Mouse (Mus musculus): ENCODE measurements around the gene Sirt4. TPM values are rescaled to one million over a fixed set of nuclear protein-coding genes. Genes with fewer than 3 reads are reported as not detected.

Gene Sirt4
- total and polyA plus RNA-seq, 2 experiments from 2014 or later = 20.2 to 33.7 TPM

- H3K27ac ChIP-seq = no peak overlapping the region
- TF ChIP-seq CTCF (IDR thresholded peaks at IDR 0.05; ENCODE audit: low read depth) = no peak
- no peak overlapping the region for H3K4me3 ChIP-seq (ENCODE audit: low read length)
- H3K36me3 ChIP-seq (ENCODE audit: insufficient read depth, low read length) = peaks cover 4% of the 10 kb centered on the region; the same call in 1 of the 2 replicates
- no peaks in the 10 kb centered on the region for H3K9me3 ChIP-seq (ENCODE audit: low read length)
- no peak overlapping the region for H3K9ac ChIP-seq (replicated peaks; ENCODE audit: low read length)
- no peak for DNase-seq (ENCODE audit: low spot score)
- no peaks in the 10 kb centered on the region for H3K4me1 ChIP-seq (ENCODE audit: insufficient read depth, low read length)
- ATAC-seq = no peak
- no peaks in the 10 kb centered on the region for H3K27me3 ChIP-seq (ENCODE audit: insufficient read depth, low read length)
- WGBS = 62% methylated on average over 13 of the region's 13 CpGs
- H3K4me2 ChIP-seq (ENCODE audit: low read depth, low read length) = no peak overlapping the region
Observed at GRCm38 (mm10) chr5:115458918-115459317, 25.6 kb downstream of the Sirt4 start.

GRCm38 (mm10) chr5:115455838-115456237, 28.7 kb downstream of the Sirt4 start:
- Histone ChIP-seq H3K27me3 (ENCODE audit: insufficient read depth, low read length) (no peaks in the 10 kb centered on the region), H3K9ac (replicated peaks; ENCODE audit: low read length) (no peak overlapping the region), H3K4me2 (ENCODE audit: low read depth, low read length) (no peak overlapping the region), H3K27ac (no peak overlapping the region), H3K4me3 (ENCODE audit: low read length) (no peak overlapping the region), H3K36me3 (ENCODE audit: insufficient read depth, low read length) (peaks cover 21% of the 10 kb centered on the region), H3K9me3 (ENCODE audit: low read length) (no peaks in the 10 kb centered on the region), H3K4me1 (ENCODE audit: insufficient read depth, low read length) (no peaks in the 10 kb centered on the region)
- no peak for TF ChIP-seq CTCF (IDR thresholded peaks at IDR 0.05; ENCODE audit: low read depth)
- ATAC-seq (no peak), DNase-seq (ENCODE audit: low spot score) (no peak)
- WGBS = 74% methylated on average over 7 of the region's 7 CpGs

GRCm38 (mm10) chr5:115454422-115455090, 30.0 kb downstream of the Sirt4 start:
- no peaks in the 10 kb centered on the region for H3K9me3 ChIP-seq (ENCODE audit: low read length)
- H3K27ac ChIP-seq = no peak overlapping the region

GRCm38 (mm10) chr5:115450410-115451317, 33.9 kb downstream of the Sirt4 start:
- ATAC-seq = no peak
- Histone ChIP-seq H3K9me3 (ENCODE audit: low read length) (no peaks in the 10 kb centered on the region), H3K4me1 (ENCODE audit: insufficient read depth, low read length) (no peaks in the 10 kb centered on the region), H3K36me3 (ENCODE audit: insufficient read depth, low read length) (peaks cover 42% of the 10 kb centered on the region), H3K4me2 (ENCODE audit: low read depth, low read length) (no peak overlapping the region), H3K27me3 (ENCODE audit: insufficient read depth, low read length) (no peaks in the 10 kb centered on the region), H3K9ac (replicated peaks; ENCODE audit: low read length) (no peak overlapping the region), H3K27ac (no peak overlapping the region), H3K4me3 (ENCODE audit: low read length) (no peak overlapping the region)
- no peak for TF ChIP-seq CTCF (IDR thresholded peaks at IDR 0.05; ENCODE audit: low read depth)
- 78% methylated on average over 27 of the region's 27 CpGs for WGBS
- DNase-seq (ENCODE audit: low spot score) = no peak

More at GRCm38 (mm10) chr5:115454422-115455090, 30.0 kb downstream of the Sirt4 start:
- ATAC-seq = 0 out of 2 replicates have a peak, but pooled peaks have one; percentile 4
- H3K36me3 ChIP-seq (ENCODE audit: insufficient read depth, low read length) = peaks cover 32% of the 10 kb centered on the region
- no peak for TF ChIP-seq CTCF (IDR thresholded peaks at IDR 0.05; ENCODE audit: low read depth)
- 77% methylated on average over 12 of the region's 12 CpGs for WGBS
- no peaks in the 10 kb centered on the region for H3K27me3 ChIP-seq (ENCODE audit: insufficient read depth, low read length)
- H3K4me1 ChIP-seq (ENCODE audit: insufficient read depth, low read length) = no peaks in the 10 kb centered on the region
- no peak for DNase-seq (ENCODE audit: low spot score)
- no peak overlapping the region for H3K9ac ChIP-seq (replicated peaks; ENCODE audit: low read length)
- H3K4me3 ChIP-seq (ENCODE audit: low read length) = no peak overlapping the region
- no peak overlapping the region for H3K4me2 ChIP-seq (ENCODE audit: low read depth, low read length)

GRCm38 (mm10) chr5:115449247-115449646, 35.3 kb downstream of the Sirt4 start:
- H3K27ac ChIP-seq = no peak overlapping the region
- H3K27me3 ChIP-seq (ENCODE audit: insufficient read depth, low read length) = no peaks in the 10 kb centered on the region
- no peak for ATAC-seq
- peaks cover 54% of the 10 kb centered on the region for H3K36me3 ChIP-seq (ENCODE audit: insufficient read depth, low read length)
- no peak for DNase-seq (ENCODE audit: low spot score)
- no peak overlapping the region for H3K9ac ChIP-seq (replicated peaks; ENCODE audit: low read length)
- 91% methylated on average over 3 of the region's 3 CpGs for WGBS
- H3K4me3 ChIP-seq (ENCODE audit: low read length) = no peak overlapping the region
- no peaks in the 10 kb centered on the region for H3K4me1 ChIP-seq (ENCODE audit: insufficient read depth, low read length)
- no peak for TF ChIP-seq CTCF (IDR thresholded peaks at IDR 0.05; ENCODE audit: low read depth)
- H3K9me3 ChIP-seq (ENCODE audit: low read length) = no peaks in the 10 kb centered on the region
- no peak overlapping the region for H3K4me2 ChIP-seq (ENCODE audit: low read depth, low read length)

- no peak for TF ChIP-seq CTCF (IDR thresholded peaks at IDR 0.05; ENCODE audit: low read depth)
- no peak overlapping the region for H3K4me2 ChIP-seq (ENCODE audit: low read depth, low read length)
- DNase-seq (ENCODE audit: low spot score) = no peak
- H3K36me3 ChIP-seq (ENCODE audit: insufficient read depth, low read length) = peaks cover 50% of the 10 kb centered on the region
- no peak overlapping the region for H3K27ac ChIP-seq
- H3K4me3 ChIP-seq (ENCODE audit: low read length) = no peak overlapping the region
- WGBS = 63% methylated on average over 17 of the region's 17 CpGs
- H3K9me3 ChIP-seq (ENCODE audit: low read length) = no peaks in the 10 kb centered on the region
- H3K27me3 ChIP-seq (ENCODE audit: insufficient read depth, low read length) = no peaks in the 10 kb centered on the region
- no peaks in the 10 kb centered on the region for H3K4me1 ChIP-seq (ENCODE audit: insufficient read depth, low read length)
- ATAC-seq = 0 out of 2 replicates have a peak, but pooled peaks have one; percentile 22
- H3K9ac ChIP-seq (replicated peaks; ENCODE audit: low read length) = no peak overlapping the region
Observed at GRCm38 (mm10) chr5:115447108-115447507, 37.4 kb downstream of the Sirt4 start.
